Mouse (Mus musculus): ENCODE results near the gene Rbp3. TPM values are rescaled to one million over a fixed set of nuclear protein-coding genes. Genes with fewer than 3 reads are reported as not detected.

Gene Rbp3
- polyA plus RNA-seq, 1 experiment: 0.02 TPM

GRCm38 (mm10) chr14:33958841-33959240, 5.0 kb downstream of the Rbp3 start:
- H3K36me3 ChIP-seq (ENCODE audit: control insufficient read depth, insufficient read depth): no peaks in the 10 kb centered on the region
- no peak overlapping the region for H3K4me3 ChIP-seq
- no peak overlapping the region for H3ac ChIP-seq (ENCODE audit: control insufficient read depth, insufficient read length)
- TF ChIP-seq E2F4 (IDR thresholded peaks at IDR 0.05; ENCODE audit: insufficient read depth): no peak
- no peak for TF ChIP-seq CEBPB (IDR thresholded peaks at IDR 0.05; ENCODE audit: insufficient read depth, poor library complexity, severe bottlenecking)
- no peak for TF ChIP-seq MAX (IDR thresholded peaks at IDR 0.05; ENCODE audit: low read depth)
- TF ChIP-seq REST (IDR thresholded peaks at IDR 0.05; ENCODE audit: insufficient read depth, insufficient read length): no peak
- no peak for TF ChIP-seq TCF3 (IDR thresholded peaks at IDR 0.05; ENCODE audit: insufficient read length, low read depth)
- TF ChIP-seq TCF12 (IDR thresholded peaks at IDR 0.05; ENCODE audit: insufficient read depth, poor library complexity, severe bottlenecking): no peak
- TF ChIP-seq MYOG (IDR thresholded peaks at IDR 0.05; ENCODE audit: control insufficient read depth in 1 of 3, insufficient read depth in 1 of 3, insufficient read length in 2 of 3, low read depth in 2 of 3): no peak
- TF ChIP-seq MYOD1 (IDR thresholded peaks at IDR 0.05; ENCODE audit: control insufficient read depth in 1 of 3, insufficient read length in 2 of 3, low read depth in 2 of 3): no peak
- no peak for TF ChIP-seq USF1 (IDR thresholded peaks at IDR 0.05; ENCODE audit: low read depth)
- TF ChIP-seq POLR2A (IDR thresholded peaks at IDR 0.05; ENCODE audit: insufficient read length, low read depth): no peak
- no peak for TF ChIP-seq SRF (IDR thresholded peaks at IDR 0.05; ENCODE audit: control insufficient read depth, insufficient read length, low read depth)
- no peak for TF ChIP-seq POLR2AphosphoS2 (IDR thresholded peaks at IDR 0.05; ENCODE audit: insufficient read length, low read depth)
- no peak overlapping the region for H3K4me2 ChIP-seq (ENCODE audit: low read depth)
- no peaks in the 10 kb centered on the region for H3K79me2 ChIP-seq (ENCODE audit: control insufficient read depth, insufficient read depth)
- H3K27me3 ChIP-seq (ENCODE audit: control insufficient read depth, insufficient read depth, insufficient read length): peaks cover 11% of the 10 kb centered on the region

GRCm38 (mm10) chr14:33959341-33959740, 5.5 kb downstream of the Rbp3 start:
- no peak for TF ChIP-seq POLR2A (IDR thresholded peaks at IDR 0.05; ENCODE audit: insufficient read length, low read depth)
- TF ChIP-seq TCF3 (IDR thresholded peaks at IDR 0.05; ENCODE audit: insufficient read length, low read depth): no peak
- TF ChIP-seq TCF12 (IDR thresholded peaks at IDR 0.05; ENCODE audit: insufficient read depth, poor library complexity, severe bottlenecking): no peak
- TF ChIP-seq MYOG (IDR thresholded peaks at IDR 0.05; ENCODE audit: control insufficient read depth in 1 of 3, insufficient read depth in 1 of 3, insufficient read length in 2 of 3, low read depth in 2 of 3): no peak
- no peak for TF ChIP-seq MYOD1 (IDR thresholded peaks at IDR 0.05; ENCODE audit: control insufficient read depth in 1 of 3, insufficient read length in 2 of 3, low read depth in 2 of 3)
- no peak overlapping the region for H3ac ChIP-seq (ENCODE audit: control insufficient read depth, insufficient read length)
- H3K79me2 ChIP-seq (ENCODE audit: control insufficient read depth, insufficient read depth): no peaks in the 10 kb centered on the region
- H3K4me3 ChIP-seq: no peak overlapping the region
- H3K4me2 ChIP-seq (ENCODE audit: low read depth): no peak overlapping the region
- no peaks in the 10 kb centered on the region for H3K36me3 ChIP-seq (ENCODE audit: control insufficient read depth, insufficient read depth)
- peaks cover 11% of the 10 kb centered on the region for H3K27me3 ChIP-seq (ENCODE audit: control insufficient read depth, insufficient read depth, insufficient read length)

GRCm38 (mm10) chr14:33965675-33966074, 11.9 kb downstream of the Rbp3 start:
- H3K36me3 ChIP-seq (ENCODE audit: control insufficient read depth, insufficient read depth): no peaks in the 10 kb centered on the region
- no peaks in the 10 kb centered on the region for H3K79me2 ChIP-seq (ENCODE audit: control insufficient read depth, insufficient read depth)
- H3ac ChIP-seq (ENCODE audit: control insufficient read depth, insufficient read length): no peak overlapping the region
- TF ChIP-seq TCF3 (IDR thresholded peaks at IDR 0.05; ENCODE audit: insufficient read length, low read depth): no peak
- TF ChIP-seq E2F4 (IDR thresholded peaks at IDR 0.05; ENCODE audit: insufficient read depth): no peak
- no peak for TF ChIP-seq MAX (IDR thresholded peaks at IDR 0.05; ENCODE audit: low read depth)
- TF ChIP-seq POLR2AphosphoS2 (IDR thresholded peaks at IDR 0.05; ENCODE audit: insufficient read length, low read depth): no peak
- no peak for TF ChIP-seq REST (IDR thresholded peaks at IDR 0.05; ENCODE audit: insufficient read depth, insufficient read length)
- TF ChIP-seq POLR2A (IDR thresholded peaks at IDR 0.05; ENCODE audit: insufficient read length, low read depth): no peak
- peaks cover 3% of the 10 kb centered on the region for H3K27me3 ChIP-seq (ENCODE audit: control insufficient read depth, insufficient read depth, insufficient read length)
- no peak overlapping the region for H3K4me3 ChIP-seq
- H3K4me2 ChIP-seq (ENCODE audit: low read depth): no peak overlapping the region

GRCm38 (mm10) chr14:33972679-33973078, 18.9 kb downstream of the Rbp3 start:
- H3K79me2 ChIP-seq (ENCODE audit: control insufficient read depth, insufficient read depth): no peaks in the 10 kb centered on the region
- no peak overlapping the region for H3K4me2 ChIP-seq (ENCODE audit: low read depth)
- H3K4me3 ChIP-seq: no peak overlapping the region
- H3ac ChIP-seq (ENCODE audit: control insufficient read depth, insufficient read length): no peak overlapping the region
- no peak for TF ChIP-seq REST (IDR thresholded peaks at IDR 0.05; ENCODE audit: insufficient read depth, insufficient read length)
- TF ChIP-seq TCF3 (IDR thresholded peaks at IDR 0.05; ENCODE audit: insufficient read length, low read depth): no peak
- no peak for TF ChIP-seq SRF (IDR thresholded peaks at IDR 0.05; ENCODE audit: control insufficient read depth, insufficient read length, low read depth)
- no peak for TF ChIP-seq POLR2AphosphoS2 (IDR thresholded peaks at IDR 0.05; ENCODE audit: insufficient read length, low read depth)
- TF ChIP-seq CEBPB (IDR thresholded peaks at IDR 0.05; ENCODE audit: insufficient read depth, poor library complexity, severe bottlenecking): no peak
- no peak for TF ChIP-seq POLR2A (IDR thresholded peaks at IDR 0.05; ENCODE audit: insufficient read length, low read depth)
- TF ChIP-seq MYOD1 (IDR thresholded peaks at IDR 0.05; ENCODE audit: control insufficient read depth in 1 of 3, insufficient read length in 2 of 3, low read depth in 2 of 3): no peak
- TF ChIP-seq USF1 (IDR thresholded peaks at IDR 0.05; ENCODE audit: low read depth): no peak
- no peak for TF ChIP-seq MYOG (IDR thresholded peaks at IDR 0.05; ENCODE audit: control insufficient read depth in 1 of 3, insufficient read depth in 1 of 3, insufficient read length in 2 of 3, low read depth in 2 of 3)
- no peak for TF ChIP-seq E2F4 (IDR thresholded peaks at IDR 0.05; ENCODE audit: insufficient read depth)
- no peak for TF ChIP-seq MAX (IDR thresholded peaks at IDR 0.05; ENCODE audit: low read depth)
- TF ChIP-seq TCF12 (IDR thresholded peaks at IDR 0.05; ENCODE audit: insufficient read depth, poor library complexity, severe bottlenecking): no peak
- peaks cover 15% of the 10 kb centered on the region for H3K27me3 ChIP-seq (ENCODE audit: control insufficient read depth, insufficient read depth, insufficient read length)
- H3K36me3 ChIP-seq (ENCODE audit: control insufficient read depth, insufficient read depth): no peaks in the 10 kb centered on the region

- Histone ChIP-seq H3K27me3 (ENCODE audit: control insufficient read depth, insufficient read depth, insufficient read length) (peaks cover 25% of the 10 kb centered on the region), H3K36me3 (ENCODE audit: control insufficient read depth, insufficient read depth) (no peaks in the 10 kb centered on the region), H3ac (ENCODE audit: control insufficient read depth, insufficient read length) (no peak overlapping the region), H3K79me2 (ENCODE audit: control insufficient read depth, insufficient read depth) (no peaks in the 10 kb centered on the region), H3K4me2 (ENCODE audit: low read depth) (no peak overlapping the region), H3K4me3 (no peak overlapping the region)
- TF ChIP-seq MYOG (IDR thresholded peaks at IDR 0.05; ENCODE audit: control insufficient read depth in 1 of 3, insufficient read depth in 1 of 3, insufficient read length in 2 of 3, low read depth in 2 of 3): peak in 1 of 3 experiments; percentile 56
- peak in 2 of 3 experiments; percentile 52 to 91 for TF ChIP-seq MYOD1 (IDR thresholded peaks at IDR 0.05; ENCODE audit: control insufficient read depth in 1 of 3, insufficient read length in 2 of 3, low read depth in 2 of 3)
- no peak for TF ChIP-seq REST (IDR thresholded peaks at IDR 0.05; ENCODE audit: insufficient read depth, insufficient read length)
- TF ChIP-seq POLR2AphosphoS2 (IDR thresholded peaks at IDR 0.05; ENCODE audit: insufficient read length, low read depth): no peak
- TF ChIP-seq POLR2A (IDR thresholded peaks at IDR 0.05; ENCODE audit: insufficient read length, low read depth): no peak
- TF ChIP-seq MAX (IDR thresholded peaks at IDR 0.05; ENCODE audit: low read depth): no peak
Measured at GRCm38 (mm10) chr14:33974752-33975151, 20.9 kb downstream of the Rbp3 start.
